Mouse (Mus musculus): ENCODE measurements around the gene Rgs17. TPM values are rescaled to one million over a fixed set of nuclear protein-coding genes. Genes with fewer than 3 reads are reported as not detected.

The Rgs17 gene
- polyA plus RNA-seq, 1 experiment from 2014 or later = 0.63 TPM

- Histone ChIP-seq H3K9me3 (ENCODE audit: low read length) (no peaks in the 10 kb centered on the region), H3K36me3 (ENCODE audit: insufficient read depth, low read length) (no peaks in the 10 kb centered on the region), H3K9ac (replicated peaks; ENCODE audit: low read depth) (no peak overlapping the region), H3K4me3 (ENCODE audit: low read depth, low read length) (peak overlapping the region; percentile 48), H3K27me3 (replicated peaks; ENCODE audit: insufficient read depth, low read length) (no peaks in the 10 kb centered on the region), H3K27ac (ENCODE audit: low read length) (no peak overlapping the region), H3K4me1 (ENCODE audit: insufficient read depth, low read depth, low read length) (0 out of 2 replicates have a peak, but pooled peaks cover 4% of the 10 kb centered on the region), H3K4me2 (replicated peaks; ENCODE audit: low read depth, low read length) (peak overlapping the region; percentile 86)
- no peak for DNase-seq (ENCODE audit: low spot score)
- ATAC-seq = no peak
- TF ChIP-seq CTCF (IDR thresholded peaks at IDR 0.05) = no peak
- no peak for TF ChIP-seq EP300 (IDR thresholded peaks at IDR 0.05)
- 1% methylated on average over 12 of the region's 12 CpGs for WGBS
Observed at GRCm38 (mm10) chr10:5921031-5921551, 1.1 kb downstream of the Rgs17 start.

DNA sequence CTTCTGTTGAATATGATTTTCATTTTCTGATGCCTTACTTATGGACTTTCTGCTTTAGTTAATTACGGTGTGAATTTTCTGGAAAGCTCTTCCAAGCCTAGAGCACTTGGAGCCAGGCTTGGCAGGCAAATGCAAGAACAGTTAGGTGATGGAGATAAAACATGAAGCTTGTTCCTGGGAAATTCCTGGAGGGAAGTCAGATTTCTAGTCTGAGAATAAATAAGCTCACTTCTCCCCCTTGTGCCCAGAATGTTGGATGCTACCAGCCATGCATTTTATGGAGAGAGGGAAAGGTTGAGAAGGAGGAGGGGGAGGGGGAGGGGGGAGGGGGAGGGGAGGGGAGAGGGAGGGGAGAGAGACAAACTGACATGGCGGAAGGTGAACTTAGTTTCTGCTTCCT, 17.8 kb downstream of the Rgs17 start:
- no peaks in the 10 kb centered on the region for H3K9me3 ChIP-seq (ENCODE audit: low read length)
- no peak overlapping the region for H3K27ac ChIP-seq (ENCODE audit: low read length)
- H3K4me1 ChIP-seq (ENCODE audit: insufficient read depth, low read depth, low read length) = no peaks in the 10 kb centered on the region
- H3K4me2 ChIP-seq (replicated peaks; ENCODE audit: low read depth, low read length) = no peak overlapping the region
- ATAC-seq (no peak), DNase-seq (ENCODE audit: low spot score) (no peak)
- TF ChIP-seq CTCF (IDR thresholded peaks at IDR 0.05) (no peak), EP300 (IDR thresholded peaks at IDR 0.05) (no peak)
- H3K4me3 ChIP-seq (ENCODE audit: low read depth, low read length) = no peak overlapping the region
- H3K9ac ChIP-seq (replicated peaks; ENCODE audit: low read depth) = no peak overlapping the region
- H3K36me3 ChIP-seq (ENCODE audit: insufficient read depth, low read length) = no peaks in the 10 kb centered on the region
- no peaks in the 10 kb centered on the region for H3K27me3 ChIP-seq (replicated peaks; ENCODE audit: insufficient read depth, low read length)
- 84% methylated on average over 2 of the region's 2 CpGs for WGBS

DNA sequence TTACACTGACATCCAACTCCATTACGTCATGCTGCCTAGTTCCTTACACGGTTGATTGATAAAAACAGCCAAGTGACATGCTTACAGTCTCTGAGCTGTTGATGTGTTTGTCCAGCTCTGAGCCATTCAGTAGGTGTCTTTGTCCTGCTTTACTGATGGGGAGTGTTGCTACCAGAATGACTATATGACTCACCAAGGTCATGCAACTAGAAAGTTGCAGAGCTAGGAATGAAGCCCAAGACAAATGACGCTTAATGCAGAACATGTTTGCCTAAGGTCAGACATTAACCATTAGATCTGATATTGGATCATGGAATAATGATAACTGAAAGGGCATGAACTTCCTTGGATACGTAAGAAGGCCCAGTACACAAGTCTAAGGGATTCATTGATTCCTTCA, 20.4 kb downstream of the Rgs17 start:
- ATAC-seq (no peak), DNase-seq (ENCODE audit: low spot score) (no peak)
- H3K4me3 ChIP-seq (ENCODE audit: low read depth, low read length) = no peak overlapping the region
- H3K9me3 ChIP-seq (ENCODE audit: low read length) = no peaks in the 10 kb centered on the region
- TF ChIP-seq EP300 (IDR thresholded peaks at IDR 0.05) = no peak
- no peak for TF ChIP-seq CTCF (IDR thresholded peaks at IDR 0.05)
- WGBS = 44% methylated on average over 4 of the region's 4 CpGs
- no peaks in the 10 kb centered on the region for H3K27me3 ChIP-seq (replicated peaks; ENCODE audit: insufficient read depth, low read length)
- no peak overlapping the region for H3K27ac ChIP-seq (ENCODE audit: low read length)
- no peak overlapping the region for H3K9ac ChIP-seq (replicated peaks; ENCODE audit: low read depth)
- no peak overlapping the region for H3K4me2 ChIP-seq (replicated peaks; ENCODE audit: low read depth, low read length)
- H3K36me3 ChIP-seq (ENCODE audit: insufficient read depth, low read length) = no peaks in the 10 kb centered on the region
- H3K4me1 ChIP-seq (ENCODE audit: insufficient read depth, low read depth, low read length) = no peaks in the 10 kb centered on the region

DNA sequence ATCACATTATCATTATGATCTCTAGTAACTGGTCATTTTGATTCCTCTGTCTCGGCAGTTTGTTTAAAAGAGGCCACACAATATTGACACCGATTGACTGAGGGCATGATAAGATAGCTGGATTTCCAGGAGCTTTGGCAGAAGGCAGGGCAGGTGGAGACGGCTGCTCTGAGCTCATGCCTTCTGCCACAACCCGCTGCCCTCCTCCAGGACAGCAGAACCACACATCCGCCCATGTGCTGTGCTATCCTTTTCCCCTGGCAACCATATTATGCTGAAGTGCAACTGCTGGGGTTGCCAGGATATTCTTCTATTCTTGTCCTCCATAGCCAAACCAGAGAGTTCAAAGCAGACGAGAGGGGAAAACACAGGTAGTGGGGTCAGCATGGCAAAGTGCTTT, 21.5 kb downstream of the Rgs17 start:
- H3K9ac ChIP-seq (replicated peaks; ENCODE audit: low read depth) = no peak overlapping the region
- ATAC-seq (no peak), DNase-seq (ENCODE audit: low spot score) (no peak)
- WGBS = 34% methylated on average over 6 of the region's 6 CpGs
- H3K27me3 ChIP-seq (replicated peaks; ENCODE audit: insufficient read depth, low read length) = no peaks in the 10 kb centered on the region
- H3K36me3 ChIP-seq (ENCODE audit: insufficient read depth, low read length) = no peaks in the 10 kb centered on the region
- no peak overlapping the region for H3K4me2 ChIP-seq (replicated peaks; ENCODE audit: low read depth, low read length)
- TF ChIP-seq CTCF (IDR thresholded peaks at IDR 0.05) (no peak), EP300 (IDR thresholded peaks at IDR 0.05) (no peak)
- H3K9me3 ChIP-seq (ENCODE audit: low read length) = no peaks in the 10 kb centered on the region
- H3K4me1 ChIP-seq (ENCODE audit: insufficient read depth, low read depth, low read length) = no peaks in the 10 kb centered on the region
- no peak overlapping the region for H3K4me3 ChIP-seq (ENCODE audit: low read depth, low read length)
- no peak overlapping the region for H3K27ac ChIP-seq (ENCODE audit: low read length)

- no peak for ATAC-seq
- no peak for DNase-seq (ENCODE audit: low spot score)
- 54% methylated on average over 3 of the region's 3 CpGs for WGBS
- H3K4me3 ChIP-seq (ENCODE audit: low read depth, low read length) = no peak overlapping the region
- no peaks in the 10 kb centered on the region for H3K4me1 ChIP-seq (ENCODE audit: insufficient read depth, low read depth, low read length)
- H3K4me2 ChIP-seq (replicated peaks; ENCODE audit: low read depth, low read length) = no peak overlapping the region
- no peak overlapping the region for H3K9ac ChIP-seq (replicated peaks; ENCODE audit: low read depth)
- TF ChIP-seq CTCF (IDR thresholded peaks at IDR 0.05) (no peak), EP300 (IDR thresholded peaks at IDR 0.05) (no peak)
- H3K36me3 ChIP-seq (ENCODE audit: insufficient read depth, low read length) = no peaks in the 10 kb centered on the region
- no peaks in the 10 kb centered on the region for H3K27me3 ChIP-seq (replicated peaks; ENCODE audit: insufficient read depth, low read length)
- H3K27ac ChIP-seq (ENCODE audit: low read length) = no peak overlapping the region
- no peaks in the 10 kb centered on the region for H3K9me3 ChIP-seq (ENCODE audit: low read length)
Observed at GRCm38 (mm10) chr10:5877106-5877505, 45.1 kb downstream of the Rgs17 start.

GRCm38 (mm10) chr10:5871081-5871480, 51.1 kb downstream of the Rgs17 start:
- Histone ChIP-seq H3K4me1 (ENCODE audit: insufficient read depth, low read depth, low read length) (no peaks in the 10 kb centered on the region), H3K27me3 (replicated peaks; ENCODE audit: insufficient read depth, low read length) (no peaks in the 10 kb centered on the region), H3K9me3 (ENCODE audit: low read length) (no peaks in the 10 kb centered on the region), H3K4me3 (ENCODE audit: low read depth, low read length) (no peak overlapping the region), H3K36me3 (ENCODE audit: insufficient read depth, low read length) (no peaks in the 10 kb centered on the region), H3K9ac (replicated peaks; ENCODE audit: low read depth) (no peak overlapping the region), H3K27ac (ENCODE audit: low read length) (no peak overlapping the region), H3K4me2 (replicated peaks; ENCODE audit: low read depth, low read length) (no peak overlapping the region)
- no peak for ATAC-seq
- 31% methylated on average over 4 of the region's 4 CpGs for WGBS
- no peak for DNase-seq (ENCODE audit: low spot score)
- TF ChIP-seq EP300 (IDR thresholded peaks at IDR 0.05) (no peak), CTCF (IDR thresholded peaks at IDR 0.05) (no peak)
